Mouse (Mus musculus) layer of hippocampus, postnatal 25 days (tissue): Measurements from ENCODE around the gene Mrps18a. TPM values are rescaled to one million over a fixed set of nuclear protein-coding genes. Genes with fewer than 3 reads are reported as not detected.

ENCODE experiments used
- DNase-seq, 2 experiments: peaks; one replicate each; pipeline ENCODE4 v3.0.0; 2022; ENCODE audit warnings: mixed read lengths in 2 of 2, low spot score in 1 of 2; ENCODE audit errors: extremely low spot score in 1 of 2
- total RNA-seq, 2 experiments: library from RNA; stranded (reverse); gene quantifications; 2 replicates each; pipeline ENCODE4 v1.2.3; 2021

Gene Mrps18a
- total RNA-seq, 2 experiments from 2014 or later, result 80.9 to 81.4 TPM

DNA sequence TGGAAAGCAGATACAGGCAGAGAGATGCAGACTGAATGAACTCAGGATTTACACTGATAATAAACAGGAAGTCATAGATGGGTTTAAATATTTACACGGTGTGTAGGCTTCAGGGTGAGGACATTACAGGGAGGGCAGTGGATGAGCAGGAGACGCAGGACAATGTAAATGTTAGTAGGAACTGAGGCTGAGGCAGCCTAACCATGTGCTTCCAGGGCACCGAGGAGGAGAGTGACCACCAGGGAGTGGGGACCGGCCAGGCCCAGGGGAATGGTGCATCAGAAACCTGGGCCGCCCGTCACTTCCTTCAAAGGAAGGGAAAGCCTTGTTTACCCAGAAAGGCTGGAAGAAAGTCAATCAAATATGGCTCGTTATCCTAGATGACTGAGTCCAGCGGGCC lies 12.3 kb upstream of the Mrps18a start:
- DNase-seq, result no peak

DNA sequence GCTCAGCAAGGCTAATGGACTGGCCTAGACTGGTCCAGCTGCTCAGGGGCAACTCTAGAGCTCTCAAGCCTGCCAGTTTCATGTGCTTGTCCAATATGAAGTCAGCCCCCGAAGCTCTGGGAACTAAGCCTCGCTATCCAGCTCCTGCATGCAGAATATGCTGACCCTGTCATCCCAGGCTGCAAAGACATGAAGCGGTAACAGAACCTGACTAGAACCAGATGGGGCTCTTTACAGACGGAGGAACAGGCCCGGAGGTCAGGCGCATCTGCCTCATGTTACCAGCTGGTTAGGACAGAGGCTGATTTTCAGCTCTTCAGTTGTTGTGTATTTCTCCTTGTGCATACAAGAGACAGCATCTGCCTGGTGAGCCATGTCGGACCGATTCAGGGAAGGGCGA lies 8.9 kb upstream of the Mrps18a start:
- DNase-seq, result no peak

DNA sequence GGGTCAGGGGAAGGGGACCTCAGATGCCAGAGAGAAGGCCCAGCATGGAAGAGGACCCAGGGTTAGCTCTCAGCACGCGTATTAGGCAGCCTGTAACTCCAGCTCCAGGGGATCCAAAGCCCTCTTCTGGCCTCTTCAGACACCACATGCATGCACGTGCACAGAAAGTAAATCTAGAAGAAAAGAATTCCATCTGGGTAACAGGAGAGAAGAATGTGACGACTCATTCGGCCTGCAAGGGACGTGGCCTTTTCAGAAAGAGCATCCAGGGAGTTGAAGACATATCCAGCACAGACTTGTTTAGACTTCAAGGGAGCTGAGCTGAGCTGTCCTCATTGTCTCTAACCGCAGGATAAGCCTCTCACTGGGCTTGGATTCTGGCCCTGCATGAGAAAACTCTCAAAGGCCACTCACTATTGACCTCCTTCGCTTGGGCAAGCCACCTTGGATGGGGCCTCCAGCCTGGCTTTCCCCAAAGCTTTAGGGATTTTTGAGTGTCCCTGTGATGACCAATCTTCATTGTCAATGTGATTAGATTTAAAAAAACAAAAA lies 8.1 kb upstream of the Mrps18a start:
- no peak for DNase-seq

DNA sequence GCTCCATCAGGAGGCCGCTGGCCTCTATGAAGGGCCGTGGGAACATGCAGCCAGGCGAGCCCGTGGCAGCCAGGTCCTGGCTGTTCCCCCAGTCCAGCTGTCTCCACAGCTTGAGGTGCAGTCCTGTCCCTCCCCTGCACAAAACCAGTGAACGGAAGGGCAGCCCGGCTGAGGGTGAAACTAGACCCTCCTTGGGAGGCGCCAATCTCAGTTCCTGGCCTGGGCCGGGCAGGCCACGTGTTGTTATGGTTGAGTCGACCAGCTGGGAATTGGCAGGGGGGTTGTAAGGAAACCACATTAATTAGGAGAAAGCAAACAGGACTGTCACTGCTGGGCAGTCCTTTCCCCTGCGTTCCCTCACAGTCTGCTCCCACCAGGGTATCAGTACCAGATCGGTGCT lies 6.3 kb upstream of the Mrps18a start:
- no peak for DNase-seq

DNA sequence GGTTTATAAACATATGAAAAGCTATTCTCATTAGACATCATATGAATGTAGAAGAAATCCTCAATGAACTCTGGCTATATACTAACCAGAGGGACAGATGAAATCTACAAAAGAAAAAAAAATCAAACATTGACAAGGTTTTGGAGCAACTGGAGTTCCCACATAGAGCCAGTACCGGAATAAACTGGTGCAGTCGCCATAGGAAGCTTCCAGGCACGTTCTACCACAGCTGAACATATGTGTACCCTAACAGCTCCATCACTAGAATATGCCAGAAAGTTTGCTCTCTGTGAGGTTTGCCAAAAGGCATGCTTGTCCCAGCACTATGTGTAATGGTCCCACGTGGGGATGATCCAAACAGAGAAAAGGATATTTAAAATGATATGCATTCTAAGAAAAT lies 2.5 kb upstream of the Mrps18a start:
- no peak for DNase-seq

DNA sequence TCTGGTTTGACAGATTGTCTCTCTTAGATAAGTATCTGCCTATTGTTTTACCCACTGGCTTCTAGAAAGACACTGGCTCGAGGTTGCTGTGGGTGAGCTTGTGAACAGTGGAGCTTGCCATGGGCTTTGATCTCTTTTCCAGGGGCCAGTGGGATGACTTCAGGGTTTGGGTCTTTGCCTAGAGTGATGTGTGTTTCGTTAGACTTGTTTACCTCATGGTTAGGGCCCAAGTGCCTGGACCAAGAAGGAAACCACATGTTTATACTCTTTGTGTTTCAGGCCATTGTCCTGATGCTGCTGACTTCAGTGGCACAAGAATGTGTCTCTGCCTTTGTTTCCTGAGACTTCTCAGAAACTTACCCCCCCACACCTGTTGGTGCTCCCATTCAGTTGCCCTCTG lies 4.7 kb downstream of the Mrps18a start:
- DNase-seq, result no peak

DNA sequence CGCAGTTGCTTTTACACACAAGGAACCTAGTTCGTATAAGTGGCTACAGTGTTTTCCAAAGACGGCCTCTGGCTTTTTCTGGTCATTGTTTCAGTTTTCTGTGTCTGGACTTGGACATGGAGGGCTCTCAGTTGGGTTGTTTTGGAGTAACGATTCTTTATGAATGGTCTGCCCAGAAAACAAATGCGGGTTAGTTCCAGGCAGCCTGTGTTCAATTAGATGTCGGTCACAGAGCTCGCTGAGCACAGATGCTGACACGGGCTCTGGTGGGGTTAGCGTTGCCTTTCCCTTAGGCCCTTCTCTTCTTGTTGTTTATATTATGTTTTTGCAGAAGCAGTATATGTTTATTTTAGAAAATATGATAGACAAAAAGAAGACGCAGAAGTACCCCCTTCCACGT lies 5.4 kb downstream of the Mrps18a start:
- DNase-seq, result no peak

DNA sequence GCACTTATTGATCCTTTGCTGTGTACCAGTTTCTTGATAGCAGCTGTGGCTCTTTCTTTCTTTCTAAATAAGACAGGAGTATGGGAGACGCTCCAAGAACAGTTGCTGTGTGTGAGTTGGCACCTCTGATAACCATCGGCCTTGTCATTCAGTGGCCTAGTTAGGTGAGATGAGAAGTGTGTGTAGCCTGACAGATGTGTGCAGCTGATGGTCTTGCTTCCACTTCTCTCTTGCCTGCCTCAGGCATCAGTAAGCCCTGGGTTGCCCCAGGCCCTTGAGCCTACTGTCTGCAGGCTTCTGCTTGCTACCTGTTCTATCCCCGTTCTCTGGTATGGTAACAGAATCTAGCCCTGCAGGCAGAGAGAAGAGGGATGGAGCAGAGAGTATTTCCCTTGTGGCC lies 6.1 kb downstream of the Mrps18a start:
- no peak for DNase-seq

DNA sequence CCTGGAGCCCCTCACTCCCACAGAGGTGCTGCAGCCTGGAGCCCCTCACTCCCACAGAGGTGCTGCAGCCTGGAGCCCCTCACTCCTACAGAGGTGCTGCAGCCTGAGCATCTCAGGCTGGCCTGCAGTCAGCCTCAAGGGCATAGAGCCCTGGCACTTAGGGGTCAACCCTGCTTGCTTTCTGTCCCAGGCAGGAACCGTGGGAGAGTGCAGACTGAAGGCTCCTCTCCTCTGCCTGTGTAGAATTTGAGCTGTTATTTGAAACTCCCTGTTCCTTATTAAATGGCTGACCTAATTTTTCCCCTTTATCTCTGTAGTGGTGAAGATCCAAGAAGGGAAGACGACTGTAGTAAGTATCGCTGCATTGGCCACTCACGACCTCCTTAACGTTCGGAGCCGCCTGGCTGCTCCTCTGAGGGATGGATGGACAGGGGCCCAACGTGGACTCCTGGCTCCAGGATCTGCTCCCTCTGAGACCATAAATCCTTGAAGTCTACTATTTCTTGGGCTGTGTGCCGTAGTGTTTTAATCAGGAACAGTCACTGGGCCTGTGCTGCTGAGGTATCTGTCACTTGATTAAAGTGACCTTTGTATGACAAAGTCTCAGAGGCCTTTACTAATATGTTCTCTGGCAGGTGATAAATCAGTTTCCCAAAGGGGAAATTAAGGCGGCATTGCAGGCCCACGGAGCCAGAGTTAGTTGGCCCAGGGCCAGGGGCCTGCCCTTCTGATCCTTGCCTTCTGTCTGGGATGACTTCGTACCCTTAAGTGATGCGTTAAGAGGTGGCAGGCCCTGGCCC lies 7.0 kb downstream of the Mrps18a start:
- no peak for DNase-seq

DNA sequence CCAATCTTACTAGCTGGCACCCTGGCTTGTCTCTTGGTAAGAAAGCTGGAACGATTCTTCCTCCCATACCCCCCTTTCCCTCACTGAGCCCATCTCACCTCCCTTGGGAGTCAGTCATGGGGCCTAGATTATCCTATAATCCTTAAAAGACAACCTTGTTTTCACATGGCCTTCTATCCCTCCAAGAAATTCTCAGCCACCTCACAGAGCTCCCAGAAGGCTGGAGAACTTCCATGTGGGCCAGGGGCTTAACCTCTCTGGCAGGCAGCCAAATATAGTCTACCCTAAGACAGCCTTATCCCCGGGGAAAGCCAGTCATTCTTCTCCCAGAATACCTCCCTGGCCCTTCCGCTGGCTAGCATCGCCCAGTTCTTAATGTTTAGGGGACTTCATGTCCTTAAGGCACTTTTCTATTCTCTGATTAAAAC lies 7.7 kb downstream of the Mrps18a start:
- no peak for DNase-seq

DNA sequence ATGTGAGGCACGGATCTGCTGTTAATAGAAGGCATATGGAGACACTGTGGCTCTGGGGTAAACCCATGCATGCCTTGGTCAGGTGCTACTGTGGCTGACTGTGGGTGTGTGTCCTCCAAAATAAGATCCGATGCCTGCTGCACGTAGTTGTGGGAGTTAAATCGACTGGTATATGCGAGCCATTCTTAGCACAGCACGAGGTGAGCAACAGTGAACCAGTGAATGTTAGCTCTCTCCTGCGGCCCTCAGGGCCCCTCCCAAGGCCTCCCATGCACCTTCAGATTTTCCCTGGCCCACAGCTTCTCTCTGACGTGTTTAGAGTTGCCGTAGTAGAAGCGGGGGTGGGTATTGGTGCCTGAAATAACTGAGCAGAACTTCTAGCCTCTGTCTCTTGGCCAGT lies 8.9 kb downstream of the Mrps18a start:
- no peak for DNase-seq

DNA sequence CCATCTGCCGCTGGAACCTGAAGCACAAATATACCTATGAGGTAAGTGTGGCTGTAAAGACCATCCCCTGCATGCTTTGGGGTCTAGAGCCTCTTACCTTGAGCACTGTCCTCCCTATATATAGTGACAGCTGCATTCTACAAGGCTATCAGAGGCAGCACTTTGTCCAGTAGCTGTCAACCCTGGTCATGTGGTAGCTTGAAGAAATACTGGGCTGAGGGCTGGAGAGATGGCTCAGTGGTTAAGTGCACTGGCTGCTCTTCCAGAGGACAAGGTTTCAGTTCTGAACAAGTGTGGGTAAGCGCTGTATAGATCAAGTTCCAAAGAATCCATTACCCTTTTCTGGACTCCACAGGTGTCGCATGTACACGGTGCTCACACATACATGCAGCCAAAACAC lies 12.0 kb downstream of the Mrps18a start:
- no peak for DNase-seq

DNA sequence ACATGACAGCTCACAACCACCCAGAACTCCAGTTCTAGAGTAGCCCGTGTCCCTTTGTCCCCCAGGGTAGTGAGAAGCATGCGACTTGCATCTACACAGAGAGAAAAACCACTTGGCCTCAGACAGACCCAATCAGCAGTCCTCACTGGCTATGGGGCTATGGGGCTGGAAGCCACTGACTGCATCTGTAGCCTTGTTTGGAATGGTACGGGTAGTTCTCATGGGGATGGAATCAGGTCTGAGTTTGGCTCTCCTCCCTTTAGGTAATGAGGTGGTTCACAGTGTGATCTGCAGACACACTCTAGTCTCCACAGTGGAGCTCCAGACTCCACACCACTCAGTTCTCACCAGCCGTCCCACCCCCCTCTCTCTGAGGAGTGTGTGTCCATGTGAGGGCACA lies 12.5 kb downstream of the Mrps18a start:
- no peak for DNase-seq

DNA sequence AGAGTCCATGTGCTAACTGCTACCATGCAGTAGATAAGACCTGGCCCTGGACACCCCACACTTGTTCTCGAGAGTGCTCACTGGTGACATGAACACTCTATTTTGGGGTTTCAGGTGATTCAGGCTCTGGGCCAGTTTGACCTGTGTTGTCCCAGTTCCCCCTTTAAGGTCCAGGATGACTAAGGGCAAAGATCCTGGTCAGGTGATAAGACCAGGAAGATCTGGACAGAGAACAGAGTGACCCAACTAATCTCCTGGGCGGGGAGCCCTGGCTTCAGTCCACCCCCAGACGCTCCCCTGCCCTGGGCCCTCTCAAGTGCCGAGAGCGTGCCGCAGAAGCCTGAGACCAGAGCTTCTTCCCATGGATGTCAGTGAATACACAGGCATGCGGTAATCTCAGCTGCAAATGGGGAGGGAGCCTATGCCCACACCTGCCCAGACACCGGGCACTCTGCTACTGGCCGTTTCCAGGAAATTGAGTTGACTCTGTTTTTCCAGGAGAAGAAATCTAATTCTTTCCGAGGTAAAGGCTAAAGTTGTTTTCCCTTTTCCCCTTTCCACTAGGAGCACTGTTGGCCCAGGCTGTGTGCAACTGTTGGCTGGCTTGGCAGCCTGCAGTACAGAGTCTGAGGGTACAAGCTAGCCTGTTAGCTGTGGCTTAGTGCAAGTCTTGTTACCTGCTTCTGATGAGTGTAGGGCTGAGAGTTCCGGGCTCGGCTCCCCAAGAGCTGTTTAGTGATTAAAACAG lies 13.3 kb downstream of the Mrps18a start:
- DNase-seq, result no peak

DNA sequence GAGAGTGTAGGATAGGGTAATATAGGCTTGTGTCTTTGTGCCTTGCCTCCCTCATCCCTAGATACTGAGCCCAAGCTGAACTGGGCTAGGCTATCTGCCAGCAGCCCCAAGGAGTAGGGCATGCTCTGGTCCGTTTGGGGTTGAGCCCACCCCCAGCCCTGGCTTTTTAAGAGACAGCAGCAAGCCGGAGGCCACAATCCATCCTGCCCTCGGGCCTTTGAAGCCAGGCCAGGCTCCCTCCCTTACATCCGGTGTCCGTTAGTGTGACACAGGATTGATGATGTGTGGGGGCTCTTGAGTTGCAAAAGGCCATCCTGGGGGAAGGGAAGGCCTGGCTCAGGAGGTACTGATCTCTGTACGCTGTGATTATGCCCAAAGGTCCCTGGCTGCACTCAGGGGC lies 15.8 kb downstream of the Mrps18a start:
- DNase-seq, result no peak

DNA sequence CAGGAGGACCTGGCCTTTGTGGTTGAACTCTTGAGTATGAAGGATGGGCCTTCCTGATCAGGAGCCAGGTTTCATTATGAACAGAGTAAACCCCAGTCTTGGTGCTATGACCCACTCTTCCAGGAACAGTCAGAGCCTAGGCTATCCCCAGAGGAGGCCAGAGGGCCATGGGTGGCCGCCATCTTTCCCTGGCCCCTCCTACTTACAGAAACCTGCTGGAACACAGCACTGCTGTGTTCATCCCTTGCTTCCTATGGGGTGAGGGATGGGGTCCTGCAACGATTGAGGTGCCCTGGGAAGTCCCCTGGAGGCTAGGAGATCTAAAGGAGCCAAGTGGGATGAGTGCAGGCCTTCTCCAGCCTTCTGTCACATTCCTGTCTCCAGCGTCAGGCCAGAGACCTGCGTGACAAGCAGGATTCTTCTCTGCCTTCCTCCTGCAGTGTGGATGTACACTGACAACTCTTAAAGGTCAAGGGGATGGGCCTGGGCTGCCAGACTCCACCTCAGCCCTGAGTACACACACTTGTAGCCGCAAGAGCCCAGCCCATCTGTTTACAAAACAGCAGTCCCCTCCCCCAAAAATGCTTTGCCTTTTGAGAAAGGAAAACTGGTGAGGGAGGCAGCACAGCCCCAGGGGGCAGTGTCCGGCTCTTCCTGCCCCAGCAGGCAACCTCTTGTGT lies 17.2 kb downstream of the Mrps18a start:
- DNase-seq, result no peak

DNA sequence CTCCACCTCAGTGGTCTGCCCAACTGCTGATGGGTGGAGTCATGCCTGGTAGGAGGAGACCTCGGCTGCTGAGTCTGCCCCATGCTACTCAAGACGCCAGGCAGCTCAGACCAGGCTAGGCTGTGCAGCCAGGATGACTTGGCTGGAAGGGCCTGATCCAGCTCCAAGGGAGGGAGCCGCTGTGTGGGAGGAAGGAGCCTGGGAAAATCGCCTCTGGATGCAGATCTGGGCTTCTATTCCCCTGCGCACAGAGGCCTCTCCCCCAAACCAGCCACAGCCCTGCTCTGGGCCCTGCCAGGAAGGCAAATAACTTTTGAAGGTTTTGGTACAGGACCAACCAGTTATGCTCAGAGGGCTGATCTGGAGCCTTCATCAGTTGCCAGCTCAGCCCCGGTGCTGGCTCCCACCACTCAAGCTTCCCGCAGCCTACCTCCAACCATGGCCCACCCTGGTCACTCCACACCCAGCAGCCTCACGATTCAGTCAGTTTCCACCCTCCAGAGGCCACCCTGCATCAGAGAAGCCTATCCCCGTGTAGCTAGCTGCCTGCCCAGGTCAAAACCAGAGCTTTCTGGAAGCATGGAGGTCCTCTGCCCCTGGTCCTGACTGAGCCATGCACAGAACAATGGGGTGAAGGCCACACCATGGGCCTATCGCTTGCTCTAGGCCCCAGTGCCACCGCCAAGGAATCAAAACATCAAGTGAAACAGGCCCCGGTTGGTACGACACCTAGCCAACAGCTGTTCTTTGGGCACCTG lies 19.1 kb downstream of the Mrps18a start:
- DNase-seq, result no peak

DNA sequence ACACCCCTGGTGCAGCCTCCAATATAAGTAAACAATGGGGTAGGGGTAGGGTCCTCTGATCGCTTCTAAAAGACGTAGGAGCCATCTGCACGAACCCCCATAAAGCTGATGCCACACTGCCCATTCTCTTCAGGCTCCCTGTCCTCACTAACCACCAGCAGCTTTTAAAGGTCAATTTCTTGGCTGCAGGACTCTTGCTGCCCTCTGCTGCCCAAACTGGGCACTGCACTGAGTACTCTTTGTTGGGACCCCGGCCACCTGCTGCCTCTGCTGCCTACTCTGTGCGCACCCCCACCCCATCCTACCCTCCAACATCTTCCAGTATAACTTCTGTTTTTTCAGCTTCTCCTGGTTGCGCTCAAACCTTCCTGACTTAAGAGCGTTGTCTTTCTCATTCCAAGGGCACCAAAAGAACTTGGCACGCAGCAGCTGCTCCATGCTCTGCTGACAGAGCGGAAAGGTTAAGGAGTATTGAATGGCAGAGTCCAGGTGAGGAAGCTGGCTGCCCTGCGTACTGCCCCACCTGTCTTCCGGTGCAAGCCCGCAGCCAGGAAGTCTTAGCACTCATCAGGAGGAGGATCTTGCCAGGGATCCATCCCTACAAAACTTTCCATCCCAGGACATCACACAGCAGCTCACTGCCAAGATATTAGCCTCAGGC lies 21.4 kb downstream of the Mrps18a start:
- DNase-seq, result peak; percentile 60 to 89

DNA sequence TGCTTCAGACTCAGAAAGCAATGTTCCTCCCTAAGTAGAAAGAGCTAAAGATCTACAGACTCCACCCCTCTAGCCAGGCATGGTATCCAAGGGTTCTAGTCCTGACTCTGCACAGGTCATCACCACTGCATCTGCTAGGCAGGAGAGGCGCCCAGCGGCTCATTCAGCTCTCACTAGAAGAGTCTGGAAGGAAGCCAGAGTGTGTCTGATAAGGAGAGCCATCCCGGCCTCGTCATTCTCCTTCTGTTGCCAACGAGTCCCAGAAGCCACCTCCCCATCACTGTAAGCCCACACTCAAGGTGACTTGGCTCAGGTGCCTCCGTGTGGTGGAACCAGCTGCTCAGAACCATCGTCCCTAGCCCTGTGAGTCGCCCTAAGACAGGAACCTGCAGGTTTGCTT lies 22.1 kb downstream of the Mrps18a start:
- DNase-seq, result no peak
